Mouse (Mus musculus) stomach, embryonic 16.5 days (tissue): ENCODE measurements around the gene Mog. TPM values are rescaled to one million over a fixed set of nuclear protein-coding genes. Genes with fewer than 3 reads are reported as not detected.

Experiments
- ATAC-seq: fragments of 200-750 bp; cut with Nextera tagmentation; 2 replicates; pipeline ENCODE4 v1.8.0; 2017; ENCODE audit warnings: moderate number of reproducible peaks, moderate TSS enrichment; ENCODE audit not compliant: insufficient read depth, low FRiP score
- H3K27ac ChIP-seq: fragments of 300-500 bp; sonication (generic); 2 replicates; pipeline ENCODE4 v1.5.1; 2014; ENCODE audit warnings: low read length
- H3K27me3 ChIP-seq: fragments of 300-500 bp; sonication (generic); 2 replicates; pipeline ENCODE4 v1.6.1; 2014; ENCODE audit warnings: low read length, control low read depth, mixed read lengths; ENCODE audit not compliant: control insufficient read depth, insufficient read depth
- H3K36me3 ChIP-seq: fragments of 300-500 bp; sonication (generic); 2 replicates; pipeline ENCODE4 v1.6.1; 2014; ENCODE audit warnings: low read length; ENCODE audit not compliant: control insufficient read depth, insufficient read depth
- H3K4me1 ChIP-seq: fragments of 300-500 bp; sonication (generic); 2 replicates; pipeline ENCODE4 v1.6.1; 2014; ENCODE audit warnings: low read length, control low read depth, mixed read lengths; ENCODE audit not compliant: control insufficient read depth, insufficient read depth
- H3K4me2 ChIP-seq: fragments of 300-500 bp; sonication (generic); 2 replicates; pipeline ENCODE4 v1.6.1; 2014; ENCODE audit warnings: low read depth, low read length, mixed read lengths
- H3K4me3 ChIP-seq: fragments of 300-500 bp; sonication (generic); replicated peaks from 2 replicates; pipeline ENCODE4 v1.5.1; 2014; ENCODE audit warnings: mild to moderate bottlenecking, low read length
- H3K9ac ChIP-seq: fragments of 300-500 bp; sonication (generic); 2 replicates; pipeline ENCODE4 v1.6.1; 2014; ENCODE audit warnings: low read length
- H3K9me3 ChIP-seq: fragments of 300-500 bp; sonication (generic); replicated peaks from 2 replicates; pipeline ENCODE4 v1.6.1; 2016; ENCODE audit warnings: low read length, control low read depth; ENCODE audit not compliant: control insufficient read depth
- WGBS: fragments of 180-500 bp; shearing (Covaris S2); extraction: QIAGEN DNeasy Blood & Tissue Kit; methylation state at CpG from one replicate; pipeline ENCODE4 v1.1.7; 2014; 5-methylcytosine and 5-hydroxymethylcytosine counted together
- polyA plus RNA-seq: library from polyadenylated mRNA; unstranded; fragments of >200 nt; fragmentation: Nextera tagmentation; extraction: Ambion mirVana; gene quantifications from 2 replicates; pipeline ENCODE4 v1.2.1, GENCODE M21; 2015

Gene Mog
- polyA plus RNA-seq, 1 experiment from 2014 or later, result not detected

DNA sequence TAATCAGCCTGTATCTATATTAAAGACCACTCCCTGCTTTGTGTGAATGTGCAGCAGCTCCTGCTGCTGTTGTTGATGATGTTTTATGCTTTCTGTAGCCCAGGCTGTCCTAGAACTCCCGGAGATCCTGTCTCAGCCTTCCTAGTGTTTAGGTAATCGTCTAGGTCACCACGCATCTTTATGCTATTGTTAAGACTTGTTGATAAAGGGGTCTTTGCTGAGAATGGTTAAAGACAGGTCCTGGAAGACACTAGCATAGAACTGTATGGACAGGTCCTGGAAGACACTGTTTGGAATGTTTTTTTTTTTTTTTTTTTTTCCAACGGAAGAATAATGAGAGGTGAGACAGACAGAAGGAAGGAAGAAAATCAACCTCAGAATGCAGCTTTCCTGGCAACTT is 19.8 kb downstream of the Mog start:
- WGBS, result 23% methylated on average over 4 of the region's 4 CpGs

DNA sequence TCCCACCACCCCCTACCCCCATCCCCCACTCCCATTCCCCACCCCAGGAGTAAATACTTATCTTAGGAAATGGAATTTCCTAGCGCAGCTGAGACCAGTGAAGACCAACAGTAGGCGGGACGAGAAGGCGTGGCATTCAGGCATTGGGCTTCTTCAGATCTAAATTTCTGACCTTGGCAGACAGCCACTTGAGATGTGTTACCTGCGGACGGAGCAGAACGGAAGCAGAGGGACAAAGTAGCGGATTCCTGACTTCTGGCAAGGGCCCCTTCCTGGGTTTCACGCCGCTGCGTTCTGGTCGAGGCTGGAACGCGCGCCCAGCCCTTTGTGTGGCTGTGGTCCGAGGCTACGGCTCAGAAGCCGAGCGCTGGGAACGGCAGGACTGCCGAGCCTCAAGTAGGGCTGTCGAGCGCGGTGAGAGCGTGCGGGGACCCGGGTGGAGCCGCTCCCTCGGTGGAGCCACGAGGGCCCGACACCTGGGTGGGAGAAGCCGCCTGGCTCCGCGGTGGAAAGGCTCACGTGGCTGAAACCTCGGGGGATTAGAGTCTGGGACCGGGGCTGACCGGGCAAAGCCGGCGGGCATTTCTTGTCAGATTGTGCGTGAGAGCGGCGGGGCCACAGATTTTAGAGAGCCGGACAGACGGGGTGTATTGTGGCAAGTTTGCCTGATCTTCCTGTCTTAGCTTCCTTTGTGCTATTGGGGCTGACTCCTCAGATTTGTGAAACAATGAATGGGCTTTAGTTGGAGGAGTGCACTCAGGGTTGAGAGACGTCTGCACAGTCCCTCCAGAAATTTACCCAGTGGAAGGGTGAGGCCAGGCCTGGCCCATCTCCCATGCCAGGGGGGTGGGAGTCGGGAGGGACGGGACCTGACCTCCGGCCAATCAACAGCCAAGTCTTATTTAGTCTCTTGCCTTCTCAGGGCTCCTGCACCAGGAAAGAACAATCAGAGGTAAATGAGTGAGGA is 20.6 kb downstream of the Mog start:
- under 1% methylated on average over 49 of the region's 49 CpGs for WGBS
- peak overlapping the region; percentile 94 for H3K9ac ChIP-seq
- ATAC-seq, result peak; percentile 90
- H3K4me2 ChIP-seq, result peak overlapping the region; percentile 90
- H3K27ac ChIP-seq, result peak overlapping the region; percentile 83
- H3K27me3 ChIP-seq, result no peaks in the 10 kb centered on the region
- H3K36me3 ChIP-seq, result no peaks in the 10 kb centered on the region
- no peaks in the 10 kb centered on the region for H3K9me3 ChIP-seq
- H3K4me3 ChIP-seq, result peak overlapping the region; percentile 74
- H3K4me1 ChIP-seq, result no peaks in the 10 kb centered on the region

More for the DNA sequence above, 19.8 kb downstream of the Mog start:
- H3K4me1 ChIP-seq, result no peaks in the 10 kb centered on the region
- ATAC-seq, result peak; percentile 2; the same call in 1 of the 2 replicates
- H3K27me3 ChIP-seq, result no peaks in the 10 kb centered on the region
- H3K9ac ChIP-seq, result peak overlapping the region; percentile 94
- no peaks in the 10 kb centered on the region for H3K36me3 ChIP-seq
- peak overlapping the region; percentile 83 for H3K27ac ChIP-seq
- H3K9me3 ChIP-seq, result no peaks in the 10 kb centered on the region
- peak overlapping the region; percentile 74 for H3K4me3 ChIP-seq
- H3K4me2 ChIP-seq, result peak overlapping the region; percentile 90

DNA sequence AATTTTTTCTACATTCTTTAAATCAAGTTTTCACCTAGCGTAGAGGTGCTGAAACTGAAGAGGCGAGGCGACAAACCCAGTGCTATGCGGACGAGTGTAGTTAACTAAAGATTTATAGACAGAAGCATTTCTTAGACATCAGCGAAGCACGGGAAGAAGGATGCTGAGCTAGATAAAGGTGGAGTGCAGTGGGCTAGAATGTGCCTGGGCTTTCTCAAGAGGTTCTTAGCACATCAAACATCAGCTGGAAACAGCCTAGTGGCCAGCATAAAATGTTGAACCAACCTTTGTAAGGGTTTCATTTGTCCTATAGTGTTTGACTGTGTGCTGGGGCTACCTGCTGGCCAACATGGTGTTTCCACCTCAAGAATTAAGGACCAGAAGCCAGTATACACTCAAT is 22.3 kb downstream of the Mog start, which contains the start of gene Zfp57:
Zfp57 (plus strand) TSS at position 301 of the 400 bp plus-strand sequence.
- Histone ChIP-seq H3K36me3 (no peaks in the 10 kb centered on the region), H3K27me3 (no peaks in the 10 kb centered on the region), H3K4me2 (peak within 1 kb of the TSS; percentile 90), H3K4me1 (no peaks in the 10 kb centered on the region), H3K9me3 (no peaks in the 10 kb centered on the region), H3K27ac (0 out of 2 replicates have a peak within 1 kb of the TSS, but pooled peaks have one; percentile 37), H3K9ac (no peak within 1 kb of the TSS), H3K4me3 (peak within 1 kb of the TSS; percentile 74)
- WGBS, result 92% methylated on average over 7 of the region's 7 CpGs
- no peak for ATAC-seq

DNA sequence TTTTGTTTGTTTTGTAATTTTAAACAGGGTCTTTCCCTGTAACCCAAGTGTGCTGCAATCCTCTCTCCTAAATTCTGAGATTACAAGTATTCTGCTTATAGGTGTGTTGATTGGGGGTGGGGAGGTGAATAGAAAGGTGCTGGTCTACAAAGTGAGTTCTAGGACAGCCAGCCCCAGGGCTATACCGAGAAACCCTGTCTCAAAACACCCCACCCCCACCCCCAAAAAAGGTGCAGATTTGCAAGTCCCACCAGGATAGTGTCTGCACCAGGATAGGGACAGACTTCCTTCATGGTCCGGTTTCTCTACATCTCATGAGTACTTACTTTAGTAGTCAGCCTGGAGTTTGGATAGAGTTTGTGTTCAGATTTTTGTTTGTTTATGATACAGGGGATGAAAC is 24.7 kb downstream of the Mog start:
- H3K9ac ChIP-seq, result no peak overlapping the region
- H3K4me3 ChIP-seq, result no peak overlapping the region
- H3K27me3 ChIP-seq, result no peaks in the 10 kb centered on the region
- H3K36me3 ChIP-seq, result no peaks in the 10 kb centered on the region
- H3K9me3 ChIP-seq, result no peaks in the 10 kb centered on the region
- no peak overlapping the region for H3K4me2 ChIP-seq
- H3K4me1 ChIP-seq, result no peaks in the 10 kb centered on the region
- H3K27ac ChIP-seq, result no peak overlapping the region
- 67% methylated on average over 2 of the region's 2 CpGs for WGBS
- ATAC-seq, result no peak

DNA sequence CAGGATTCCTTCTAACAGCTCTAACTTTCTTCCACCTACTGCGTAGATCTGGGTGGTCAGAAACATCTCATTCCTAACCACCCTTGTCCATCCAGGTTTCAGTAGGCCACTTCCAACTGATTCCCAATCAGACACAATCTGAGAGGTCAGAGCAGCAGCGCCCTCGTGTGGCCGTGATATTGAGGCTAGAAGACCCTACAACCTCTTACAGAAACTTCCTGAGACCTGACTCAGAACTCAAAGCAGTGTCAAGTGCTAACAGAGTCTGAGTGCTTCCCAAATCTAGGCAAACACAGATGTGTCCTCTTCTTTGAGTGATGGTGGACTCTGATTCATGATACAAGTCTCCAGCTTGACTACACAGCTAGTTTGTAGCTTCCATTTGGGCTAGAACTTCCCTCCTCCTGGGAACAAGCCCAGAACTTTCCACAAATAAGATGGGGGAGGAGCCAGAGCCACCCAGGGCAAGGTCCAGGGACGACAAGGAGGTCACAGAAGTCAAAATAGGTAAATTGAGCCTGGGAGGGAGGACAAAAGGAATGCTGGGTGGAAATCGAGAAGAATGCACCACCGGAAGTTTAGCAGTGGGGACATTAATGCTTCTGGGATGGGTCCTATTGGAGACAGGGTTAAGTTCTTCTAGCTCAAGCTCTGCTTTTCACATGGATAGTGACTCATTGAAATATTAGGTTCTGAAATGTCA is 26.0 kb downstream of the Mog start:
- H3K27me3 ChIP-seq, result no peaks in the 10 kb centered on the region
- 0 out of 2 replicates have a peak, but pooled peaks have one; percentile 47 for ATAC-seq
- H3K36me3 ChIP-seq, result no peaks in the 10 kb centered on the region
- WGBS, result 24% methylated on average over 7 of the region's 7 CpGs
- no peaks in the 10 kb centered on the region for H3K9me3 ChIP-seq
- no peak overlapping the region for H3K4me3 ChIP-seq
- H3K9ac ChIP-seq, result 0 out of 2 replicates have a peak overlapping the region, but pooled peaks have one; percentile 33
- H3K27ac ChIP-seq, result no peak overlapping the region
- H3K4me2 ChIP-seq, result no peak overlapping the region
- no peaks in the 10 kb centered on the region for H3K4me1 ChIP-seq

DNA sequence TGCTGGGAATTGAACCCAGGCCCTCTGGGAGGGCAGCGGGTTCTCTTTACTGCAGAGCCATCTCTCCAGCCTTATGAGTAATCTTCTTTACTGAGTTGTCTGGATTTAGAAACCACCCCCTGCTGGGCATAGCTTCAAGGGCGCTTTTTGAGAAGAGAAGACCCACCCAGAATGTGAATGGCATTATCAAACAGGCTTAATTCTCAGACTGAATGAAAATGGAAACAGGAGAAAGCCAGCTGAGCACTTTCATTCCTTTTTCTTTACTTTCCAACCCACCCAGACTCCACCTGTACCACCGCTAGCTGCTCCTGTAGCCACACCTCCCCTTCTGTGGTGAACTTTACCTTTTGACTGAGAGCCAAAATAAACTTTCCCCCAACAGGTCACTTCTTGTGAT is 27.8 kb downstream of the Mog start:
- Histone ChIP-seq H3K9me3 (no peaks in the 10 kb centered on the region), H3K4me3 (no peak overlapping the region), H3K36me3 (no peaks in the 10 kb centered on the region), H3K27ac (no peak overlapping the region), H3K4me2 (no peak overlapping the region), H3K27me3 (no peaks in the 10 kb centered on the region; the same call in 1 of the 2 replicates), H3K9ac (no peak overlapping the region), H3K4me1 (no peaks in the 10 kb centered on the region)
- ATAC-seq, result no peak
- 44% methylated on average over 3 of the region's 3 CpGs for WGBS

DNA sequence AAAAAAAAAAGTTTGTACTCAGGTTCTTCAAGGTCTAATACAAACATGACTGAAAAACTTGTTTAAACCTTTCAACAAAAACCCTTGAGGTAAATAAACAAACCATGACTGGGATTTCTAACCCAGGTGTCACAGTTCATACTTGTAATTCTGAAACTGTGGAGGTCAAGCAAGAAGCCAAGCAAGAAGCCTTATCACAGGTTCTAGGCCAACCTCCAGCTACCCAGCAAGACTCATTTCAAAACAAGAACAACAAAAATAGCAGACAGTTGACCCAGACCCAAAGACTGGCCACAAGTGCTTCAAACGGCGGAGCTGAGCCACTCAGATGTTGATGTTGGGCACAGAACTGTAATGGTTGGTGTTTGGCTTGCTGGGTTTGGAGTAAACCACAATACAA is 28.7 kb downstream of the Mog start:
- Histone ChIP-seq H3K4me2 (no peak overlapping the region), H3K9ac (no peak overlapping the region), H3K27me3 (peaks cover under 1% of the 10 kb centered on the region; the same call in 1 of the 2 replicates), H3K27ac (no peak overlapping the region), H3K9me3 (no peaks in the 10 kb centered on the region), H3K4me3 (no peak overlapping the region), H3K36me3 (no peaks in the 10 kb centered on the region), H3K4me1 (no peaks in the 10 kb centered on the region)
- WGBS, result 77% methylated on average over 2 of the region's 2 CpGs
- ATAC-seq, result no peak

DNA sequence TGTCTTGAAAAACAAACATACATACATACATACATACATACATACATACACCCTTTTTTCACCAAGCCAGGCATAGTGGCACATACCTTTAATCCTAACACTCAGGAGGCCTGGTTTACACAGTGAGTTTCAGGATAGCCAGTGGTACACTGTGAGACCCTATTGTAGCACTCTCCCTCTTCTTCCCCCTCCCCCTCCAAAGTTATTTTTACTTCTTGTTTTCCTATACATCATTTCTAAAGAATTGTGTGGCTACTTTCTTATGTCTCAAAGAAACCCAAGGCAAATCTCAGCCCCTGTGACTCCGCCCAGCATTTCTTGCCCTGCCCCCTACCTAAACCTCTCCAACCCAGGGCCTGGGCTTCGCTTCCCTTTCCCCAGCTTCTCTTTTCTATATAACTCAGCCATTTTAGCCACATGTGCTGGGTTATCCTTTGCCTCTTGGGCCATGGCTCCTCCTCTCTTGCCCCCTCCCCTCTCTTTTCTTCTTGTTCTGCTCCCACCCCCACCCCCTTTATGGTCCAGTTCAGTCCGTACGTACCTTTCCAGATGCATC is 29.4 kb downstream of the Mog start:
- Histone ChIP-seq H3K9me3 (no peaks in the 10 kb centered on the region), H3K27ac (no peak overlapping the region), H3K4me3 (no peak overlapping the region), H3K9ac (no peak overlapping the region), H3K27me3 (peaks cover 8% of the 10 kb centered on the region), H3K4me1 (no peaks in the 10 kb centered on the region), H3K36me3 (no peaks in the 10 kb centered on the region), H3K4me2 (no peak overlapping the region)
- ATAC-seq, result no peak
- WGBS, result 92% methylated on average over 4 of the region's 4 CpGs
